ENCODE assay signal across 20 mouse cellular contexts in genomic region chr10:44715902-44716301, GRCm38 (mm10).
DNase-seq lines count a peak whose midpoint lies in the region; ATAC-seq and TF ChIP-seq lines count a peak whose summit lies in the region.
"Had no signal": no experiment of that assay in that cellular context is flagged by ENCODE, and none has a peak within 500 bp of the region (broad histone marks: within the 10 kb centered on the region; RNA-seq: fewer than 3 reads in every experiment).

No protein-coding gene starts in this region.

- peak; percentile 11 for DNase-seq in CD4-positive, CD25-positive, alpha-beta regulatory T cell, adult 2 months (ENCODE audit: low read depth, low spot score)
- no peak for DNase-seq in ES-E14 (ENCODE audit: low read depth, low spot score)
- DNase-seq in stomach, postnatal 0 days (ENCODE audit: low spot score): no peak
- no peak for DNase-seq in midbrain, embryonic 10.5 days (ENCODE audit: low spot score)
- DNase-seq in adrenal gland, postnatal 36 days: no peak
- no peak for DNase-seq in lung, adult 18-20 months
- DNase-seq: adrenal gland, adult 8-10 months; cerebellum, adult 11-12 months; cerebellum, adult 9-10 months; cerebellum, postnatal 25 days; gastrocnemius, postnatal 36 days; heart, adult 18-20 months; heart, postnatal 14 days had no signal

- H3K27ac ChIP-seq in ES-E14 (ENCODE audit: insufficient read depth, low read depth, low read length, poor library complexity, severe bottlenecking): no peak overlapping the region
- H3K27ac ChIP-seq in stomach, postnatal 0 days (replicated peaks): no peak overlapping the region
- no peak overlapping the region for H3K27ac ChIP-seq in midbrain, embryonic 10.5 days (replicated peaks)
- H3K27ac ChIP-seq: embryonic facial prominence, embryonic 12.5 days; forebrain, embryonic 15.5 days; heart, embryonic 15.5 days; hindbrain, embryonic 10.5 days; hindbrain, embryonic 14.5 days had no signal

- peak; percentile 60 for ATAC-seq in inflammation-experienced regulatory T-cells, adult 6 months
- ATAC-seq in stomach, postnatal 0 days (ENCODE audit: low FRiP score, low TSS enrichment): peak; percentile 26; the same call in 1 of the 2 replicates
- ATAC-seq: forebrain, embryonic 15.5 days had no signal

- H3K9ac ChIP-seq in ES-E14 (ENCODE audit: insufficient read depth, low read depth, low read length, poor library complexity, severe bottlenecking): no peak overlapping the region
- H3K9ac ChIP-seq in stomach, postnatal 0 days (ENCODE audit: low read length): no peak overlapping the region
- H3K9ac ChIP-seq: embryonic facial prominence, embryonic 12.5 days; forebrain, embryonic 15.5 days; heart, embryonic 15.5 days; hindbrain, embryonic 14.5 days had no signal

- H3K9me3 ChIP-seq in ES-E14 (ENCODE audit: control insufficient read depth, insufficient read depth, low read depth, low read length): no peaks in the 10 kb centered on the region
- H3K9me3 ChIP-seq in stomach, postnatal 0 days (ENCODE audit: control insufficient read depth, low read length): no peaks in the 10 kb centered on the region
- H3K9me3 ChIP-seq in midbrain, embryonic 10.5 days (replicated peaks): no peaks in the 10 kb centered on the region
- H3K9me3 ChIP-seq: embryonic facial prominence, embryonic 12.5 days; forebrain, embryonic 15.5 days; heart, embryonic 15.5 days; hindbrain, embryonic 10.5 days had no signal

- no peaks in the 10 kb centered on the region for H3K27me3 ChIP-seq in stomach, postnatal 0 days (ENCODE audit: control insufficient read depth, insufficient read depth, low read length)
- no peaks in the 10 kb centered on the region for H3K27me3 ChIP-seq in midbrain, embryonic 10.5 days (ENCODE audit: low read depth, poor library complexity, severe bottlenecking)
- H3K27me3 ChIP-seq: embryonic facial prominence, embryonic 12.5 days; forebrain, embryonic 15.5 days; heart, embryonic 15.5 days had no signal

- no peak overlapping the region for H3K4me3 ChIP-seq in ES-E14 (ENCODE audit: insufficient read depth in 1 of 2, low read depth in 1 of 2, low read length in 2 of 2, poor library complexity in 1 of 2, severe bottlenecking in 1 of 2)
- H3K4me3 ChIP-seq in stomach, postnatal 0 days (ENCODE audit: low read depth, low read length): no peak overlapping the region
- H3K4me3 ChIP-seq in midbrain, embryonic 10.5 days: no peak overlapping the region
- H3K4me3 ChIP-seq: embryonic facial prominence, embryonic 12.5 days; forebrain, embryonic 15.5 days; heart, embryonic 15.5 days; hindbrain, embryonic 10.5 days had no signal

- peaks cover 10 to 11% of the 10 kb centered on the region in 2 experiments; a peak in 3 of 4 replicates for H3K4me1 ChIP-seq in ES-E14 (ENCODE audit: control insufficient read depth in 2 of 2, insufficient read depth in 2 of 2, low read length in 2 of 2, poor library complexity in 1 of 2)
- no peaks in the 10 kb centered on the region for H3K4me1 ChIP-seq in stomach, postnatal 0 days (replicated peaks; ENCODE audit: control insufficient read depth, insufficient read depth)
- peaks cover 8% of the 10 kb centered on the region for H3K4me1 ChIP-seq in midbrain, embryonic 10.5 days
- H3K4me1 ChIP-seq: embryonic facial prominence, embryonic 12.5 days; forebrain, embryonic 15.5 days; heart, embryonic 15.5 days had no signal

- H3K36me3 ChIP-seq in ES-E14 (ENCODE audit: control insufficient read depth, insufficient read depth, low read length, poor library complexity, severe bottlenecking): no peaks in the 10 kb centered on the region
- H3K36me3 ChIP-seq in stomach, postnatal 0 days (ENCODE audit: control insufficient read depth, insufficient read depth, low read length): no peaks in the 10 kb centered on the region
- no peaks in the 10 kb centered on the region for H3K36me3 ChIP-seq in midbrain, embryonic 10.5 days
- H3K36me3 ChIP-seq: embryonic facial prominence, embryonic 12.5 days; forebrain, embryonic 15.5 days; heart, embryonic 15.5 days; hindbrain, embryonic 10.5 days had no signal

- no peak overlapping the region for H3K4me2 ChIP-seq in stomach, postnatal 0 days (replicated peaks; ENCODE audit: low read depth)
- H3K4me2 ChIP-seq: embryonic facial prominence, embryonic 12.5 days; forebrain, embryonic 15.5 days; heart, embryonic 11.5 days; heart, embryonic 15.5 days; hindbrain, embryonic 14.5 days had no signal

- no peak for TF ChIP-seq CTCF in stomach, postnatal 0 days (IDR thresholded peaks at IDR 0.05; ENCODE audit: low read depth)

- in situ Hi-C loops in ES-E14 (cut with MboI; ENCODE audit: low sequenced_read_pairs in 2 of 2, unreplicated experiment in 2 of 2): no loop called here

- TF ChIP-seq EP300 in stomach, postnatal 0 days (optimal IDR thresholded peaks at IDR 0.05): no peak

TF ChIP-seq in ES-E14, 5 proteins besides CTCF, POLR2A, EP300 and RAD21:
- TF ChIP-seq ZC3H11A (IDR thresholded peaks at IDR 0.05; ENCODE audit: borderline replicate concordance, low read depth, low read length): no peak
- TF ChIP-seq MAFK (IDR thresholded peaks at IDR 0.05; ENCODE audit: insufficient read depth, low read depth, low read length): 0 out of 2 replicates have a peak, but pooled peaks have one; percentile 13
- no peak for TF ChIP-seq ZNF384 (IDR thresholded peaks at IDR 0.05; ENCODE audit: low read depth, low read length)
- TF ChIP-seq CHD2 (IDR thresholded peaks at IDR 0.05; ENCODE audit: low read depth, low read length): no peak
- TF ChIP-seq HCFC1 (IDR thresholded peaks at IDR 0.05; ENCODE audit: borderline replicate concordance, insufficient read depth, low read length): no peak
